Mouse (Mus musculus): Measurements from ENCODE around the gene Smc3.
"Not testable (repeated sequence)": the region's sequence is repeated elsewhere in the genome, so short reads cannot be mapped to it uniquely, and the experiment has no call there.

Gene Smc3

GRCm38 (mm10) chr19:53653624-53654467 lies 53.6 kb downstream of the Smc3 start:
- DNase-seq (ENCODE audit: low read depth, low spot score): no peak

DNA sequence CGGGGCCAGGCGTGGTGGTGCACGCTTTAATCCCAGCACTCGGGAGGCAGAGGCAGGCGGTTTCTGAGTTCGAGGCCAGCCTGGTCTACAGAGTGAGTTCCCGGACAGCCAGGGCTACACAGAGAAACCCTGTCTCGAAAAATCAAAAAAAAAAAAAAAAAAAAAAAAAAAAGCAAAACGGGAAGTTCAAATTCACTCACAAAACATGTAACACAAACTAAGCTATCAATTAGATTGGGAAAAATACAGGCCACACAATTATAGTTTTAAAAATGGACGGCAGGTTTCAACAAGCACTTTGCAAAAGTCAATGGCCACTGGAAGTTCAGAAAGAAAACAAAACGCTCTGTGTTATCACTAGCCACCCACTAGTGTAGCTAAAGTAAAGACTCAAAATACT lies 56.2 kb downstream of the Smc3 start:
- DNase-seq (ENCODE audit: low read depth, low spot score): not testable (repeated sequence)

GRCm38 (mm10) chr19:53657437-53657836 lies 57.2 kb downstream of the Smc3 start:
- no peak for DNase-seq (ENCODE audit: low read depth, low spot score)

GRCm38 (mm10) chr19:53660722-53661420 lies 60.7 kb downstream of the Smc3 start:
- DNase-seq (ENCODE audit: low read depth, low spot score): no peak

- no peak for DNase-seq (ENCODE audit: low read depth, low spot score)
These were observed 61.9 kb downstream of the Smc3 start for GRCm38 (mm10) chr19:53661938-53662722.

DNA sequence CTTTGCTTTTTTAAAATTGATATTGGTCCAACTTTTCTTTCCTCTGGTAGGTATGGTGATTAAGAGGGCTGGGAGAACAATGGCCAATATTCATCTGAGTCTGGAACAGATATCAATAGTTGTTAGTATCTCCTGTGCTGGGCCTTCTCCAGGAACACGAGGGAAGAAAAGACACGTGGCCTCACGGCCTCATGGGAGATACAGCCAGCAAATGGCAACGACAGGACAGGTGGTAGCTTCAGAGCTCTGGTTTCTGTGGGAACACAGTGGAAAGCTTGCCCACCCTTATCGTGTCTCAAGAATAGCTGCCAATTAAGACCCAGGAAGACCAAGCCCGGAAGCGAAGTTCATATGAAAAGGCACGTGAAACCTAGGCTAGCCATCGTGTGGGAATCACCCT lies 64.6 kb downstream of the Smc3 start:
- no peak for DNase-seq (ENCODE audit: low read depth, low spot score)

- DNase-seq (ENCODE audit: low read depth, low spot score): no peak
These were observed 65.2 kb downstream of the Smc3 start for GRCm38 (mm10) chr19:53665391-53665790.

GRCm38 (mm10) chr19:53666708-53667107 lies 66.5 kb downstream of the Smc3 start:
- no peak for DNase-seq (ENCODE audit: low read depth, low spot score)

GRCm38 (mm10) chr19:53668821-53669220 lies 68.6 kb downstream of the Smc3 start:
- no peak for DNase-seq (ENCODE audit: low read depth, low spot score)

- no peak for DNase-seq (ENCODE audit: low read depth, low spot score)
These were observed 70.5 kb downstream of the Smc3 start for GRCm38 (mm10) chr19:53670625-53671141.

DNA sequence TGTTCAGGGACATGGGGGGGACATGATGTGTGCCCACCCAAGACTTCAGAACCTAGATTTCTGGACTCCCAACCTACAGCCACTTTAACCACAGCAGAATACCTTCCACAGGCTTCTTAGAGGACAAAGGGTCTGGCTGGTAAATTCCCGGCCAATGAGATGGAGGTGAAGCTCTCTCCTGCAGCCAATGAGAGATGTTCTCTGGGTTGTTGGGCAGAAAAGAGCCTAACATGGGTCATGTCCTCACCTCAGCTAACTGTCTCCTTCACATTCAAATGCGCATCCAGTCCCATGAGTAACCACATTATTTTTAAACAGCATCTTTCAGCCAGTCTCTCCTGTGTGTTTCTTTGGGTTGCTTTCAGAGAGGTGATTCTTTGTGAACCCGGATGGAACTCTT lies 71.2 kb downstream of the Smc3 start:
- no peak for DNase-seq (ENCODE audit: low read depth, low spot score)

GRCm38 (mm10) chr19:53674131-53674925 lies 74.1 kb downstream of the Smc3 start:
- no peak for DNase-seq (ENCODE audit: low read depth, low spot score)

DNA sequence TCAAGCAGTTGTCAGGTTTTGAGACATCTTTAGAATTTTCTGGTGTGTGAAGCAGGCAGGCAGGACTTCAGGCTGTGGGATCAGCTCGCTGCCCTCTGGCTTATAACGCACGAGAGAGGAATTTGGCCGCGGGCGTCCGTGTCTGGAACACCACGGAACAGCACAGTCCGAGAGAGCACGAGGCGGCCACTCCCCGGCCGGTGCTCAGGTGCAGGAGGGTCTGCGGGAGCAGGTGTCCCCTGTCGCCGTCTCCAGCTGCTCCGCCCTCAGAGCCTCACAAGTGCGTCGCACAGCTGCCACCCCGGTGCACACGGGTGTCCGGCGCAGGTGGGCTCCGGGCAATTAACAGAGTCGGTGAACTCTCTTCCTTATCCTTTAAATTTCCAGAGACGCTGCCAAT lies 76.0 kb downstream of the Smc3 start:
- DNase-seq (ENCODE audit: low read depth, low spot score): no peak

GRCm38 (mm10) chr19:53676718-53677634 lies 76.8 kb downstream of the Smc3 start, which contains the start of gene Rbm20:
TSS of gene Rbm20 (plus strand) at chr19:53677306.
- no peak for DNase-seq (ENCODE audit: low read depth, low spot score)

DNA sequence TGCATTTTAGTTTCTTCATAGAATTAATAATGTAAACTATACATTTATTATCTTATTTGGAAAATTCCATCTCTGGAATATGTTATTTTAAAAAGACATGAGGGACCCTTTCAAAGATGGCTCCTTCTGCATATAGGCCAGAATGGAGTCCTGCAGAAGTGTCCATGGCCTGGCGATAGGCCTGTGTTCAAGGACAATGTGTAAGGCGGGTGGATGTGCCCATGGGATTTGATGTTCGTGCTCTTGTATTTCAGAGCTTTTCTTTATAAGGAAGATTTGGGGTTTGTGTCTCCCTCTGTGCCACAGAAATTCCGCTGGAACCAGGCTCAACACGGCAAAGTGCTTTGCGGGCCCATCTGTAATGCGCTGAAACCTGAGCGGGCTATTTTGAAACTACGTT lies 79.0 kb downstream of the Smc3 start:
- DNase-seq (ENCODE audit: low read depth, low spot score): no peak

GRCm38 (mm10) chr19:53679981-53680380 lies 79.8 kb downstream of the Smc3 start:
- DNase-seq (ENCODE audit: low read depth, low spot score): no peak

DNA sequence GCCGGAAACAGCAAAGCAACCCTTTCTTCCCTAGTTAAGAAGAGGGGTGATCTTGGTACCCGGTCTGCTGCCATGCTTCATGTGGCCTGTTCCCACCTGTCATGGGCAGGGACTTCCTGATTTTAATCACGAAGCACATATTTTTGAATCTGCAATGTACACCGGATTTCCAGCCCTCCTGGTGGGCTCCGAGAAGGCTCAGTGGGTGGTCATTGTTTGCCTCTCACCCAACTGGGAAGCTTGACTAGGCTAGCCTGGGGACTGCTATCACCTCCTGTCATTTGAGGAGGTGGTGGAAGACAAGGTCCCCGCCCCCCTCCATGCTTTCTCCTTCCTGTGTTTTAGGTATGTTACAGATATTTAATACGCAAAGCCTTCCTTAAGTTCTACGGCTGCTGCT lies 82.2 kb downstream of the Smc3 start:
- DNase-seq (ENCODE audit: low read depth, low spot score): no peak

DNA sequence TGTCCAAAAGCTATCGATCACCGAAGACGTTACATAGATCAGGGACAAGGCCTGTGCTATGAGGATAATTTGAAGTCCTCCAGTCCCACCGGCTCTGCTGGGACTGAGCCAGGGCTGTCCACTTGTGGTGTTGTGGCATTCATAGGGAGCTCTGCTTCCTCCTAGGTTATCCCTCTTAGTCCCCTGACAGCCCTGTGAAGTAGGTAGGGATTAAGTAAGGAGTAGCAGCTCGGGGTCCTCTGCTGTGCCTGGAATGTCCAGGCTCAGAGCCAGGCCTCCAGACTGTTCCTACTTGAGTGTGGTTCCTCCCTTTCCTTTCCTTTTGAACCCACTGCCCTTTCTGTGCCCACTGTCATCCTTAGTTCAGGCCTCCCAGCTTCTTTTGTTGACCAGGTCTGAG lies 87.4 kb downstream of the Smc3 start:
- no peak for DNase-seq (ENCODE audit: low read depth, low spot score)

DNA sequence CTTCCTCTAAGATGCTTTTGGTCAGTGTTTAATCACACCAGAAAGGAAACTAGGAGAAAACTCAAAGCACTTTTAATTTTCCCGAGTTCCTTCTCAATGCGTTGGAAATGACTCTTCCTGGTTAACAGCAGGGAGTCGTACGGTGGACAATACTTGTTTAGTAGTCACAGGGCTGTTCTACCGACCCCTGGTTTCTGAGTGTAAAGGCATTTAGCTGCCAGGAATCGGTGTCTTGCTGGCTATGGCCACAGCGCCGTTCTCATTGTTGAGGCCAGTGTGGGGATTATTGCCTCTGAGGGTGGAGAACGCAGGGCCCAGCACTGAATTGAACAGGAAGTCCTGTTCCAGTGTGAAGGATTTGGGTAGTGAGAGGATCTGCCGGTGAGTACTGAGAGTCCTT lies 90.6 kb downstream of the Smc3 start:
- DNase-seq (ENCODE audit: low read depth, low spot score): no peak

- DNase-seq (ENCODE audit: low read depth, low spot score): no peak
These were observed 93.8 kb downstream of the Smc3 start for GRCm38 (mm10) chr19:53694020-53694419.
